Mouse (Mus musculus) liver, embryonic 14.5 days (tissue): ENCODE measurements around the gene Pip5k1b.

Experiments used
- CTCF ChIP-seq: IDR thresholded peaks from 2 replicates; pipeline ENCODE4 v1.5.1; 2016; ENCODE audit warnings: antibody characterized with exemption, low read depth, control low read depth
- EP300 ChIP-seq: IDR thresholded peaks from 2 replicates; pipeline ENCODE4 v1.6.1; 2016; ENCODE audit warnings: antibody characterized with exemption, low read depth

- TF ChIP-seq CTCF (no peak), EP300 (peak; percentile 25; the same call in 1 of the 2 replicates)
Observed at GRCm38 (mm10) chr19:24546153-24546552, 9.5 kb downstream of the Pip5k1b start.
